Mouse (Mus musculus) bone marrow macrophage, adult 2 months (primary cell): ENCODE results near the gene Fhit.

ENCODE experiments used
- CTCF ChIP-seq: IDR thresholded peaks from 2 replicates; pipeline ENCODE4 v1.5.1; 2012; ENCODE audit warnings: low read depth, mild to moderate bottlenecking, low read length, moderate library complexity
- POLR2A ChIP-seq: IDR thresholded peaks from 2 replicates; pipeline ENCODE4 v1.6.1; 2012; ENCODE audit warnings: mild to moderate bottlenecking, low read depth, low read length, borderline replicate concordance

DNA sequence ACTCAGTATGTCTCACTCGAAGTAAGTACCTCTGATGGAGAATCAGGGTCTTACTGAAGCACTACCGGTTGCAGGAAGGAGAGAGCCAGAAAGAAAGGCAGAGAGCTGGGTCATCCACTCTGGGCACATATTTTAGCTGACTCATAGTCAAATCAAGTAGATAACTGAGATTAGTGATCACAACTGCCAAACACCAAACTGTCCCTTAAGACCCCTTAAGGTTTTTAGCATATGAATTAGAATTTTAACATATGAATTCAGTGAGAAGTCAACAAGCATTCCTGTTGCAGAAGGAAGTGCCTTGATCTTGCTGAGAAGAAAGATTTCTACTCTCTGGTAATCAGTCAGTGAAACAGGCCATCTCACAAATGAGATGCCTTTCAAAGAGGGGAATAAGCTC lies 253.8 kb downstream of the Fhit start:
- TF ChIP-seq POLR2A (no peak), CTCF (no peak)
